Mouse (Mus musculus) kidney, postnatal 10 days (tissue): ENCODE results near the gene Dync2h1.
"Not testable (repeated sequence)": the region's sequence is repeated elsewhere in the genome, so short reads cannot be mapped to it uniquely, and the experiment has no call there.

Experiments
- DNase-seq: peaks from one replicate; pipeline ENCODE4 v3.0.0; 2021; ENCODE audit warnings: mixed read lengths

The Dync2h1 gene

DNA sequence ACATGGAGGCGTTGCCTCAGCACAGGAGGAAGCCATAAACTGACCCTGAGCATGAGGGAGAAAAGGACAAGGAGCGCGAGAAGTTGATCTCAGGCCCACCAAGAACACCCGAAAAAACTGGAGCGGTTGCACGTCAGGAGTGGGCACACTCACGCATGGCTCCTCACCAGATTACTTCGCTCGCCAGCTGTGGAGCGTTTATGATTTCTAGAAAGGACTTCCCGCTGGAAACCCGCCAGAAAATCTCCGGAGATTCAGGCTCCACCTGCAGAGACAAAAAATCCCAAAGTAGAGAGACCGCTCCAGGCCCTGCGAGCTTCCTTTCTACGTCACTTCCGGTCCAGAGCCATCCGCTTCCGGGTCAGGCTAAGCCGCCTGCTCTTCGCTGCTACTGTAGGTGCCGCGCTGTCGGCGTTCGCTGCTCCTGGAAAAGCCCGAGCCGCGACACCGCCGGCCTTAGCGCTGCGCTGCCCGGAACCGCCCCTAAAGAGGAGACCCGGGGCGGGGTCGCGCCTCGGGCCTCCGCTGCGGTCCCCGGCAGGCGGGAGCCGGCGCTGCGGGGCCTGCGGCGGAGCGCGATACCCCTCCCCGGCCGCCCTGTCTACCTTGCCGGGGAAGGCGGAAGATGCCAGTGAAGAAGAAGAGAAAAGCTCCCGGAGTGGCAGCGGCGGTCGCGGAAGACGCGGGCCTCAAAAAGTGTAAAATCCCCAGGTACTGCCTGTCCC is at the start of gene Dync2h1, which contains the start of gene Dcun1d5:
Gene Dync2h1 (minus strand): TSS at position 275 of the 725 bp plus-strand sequence.
Gene Dcun1d5 (plus strand): TSS at position 349 of the 725 bp plus-strand sequence.
- DNase-seq = peak; percentile 97

DNA sequence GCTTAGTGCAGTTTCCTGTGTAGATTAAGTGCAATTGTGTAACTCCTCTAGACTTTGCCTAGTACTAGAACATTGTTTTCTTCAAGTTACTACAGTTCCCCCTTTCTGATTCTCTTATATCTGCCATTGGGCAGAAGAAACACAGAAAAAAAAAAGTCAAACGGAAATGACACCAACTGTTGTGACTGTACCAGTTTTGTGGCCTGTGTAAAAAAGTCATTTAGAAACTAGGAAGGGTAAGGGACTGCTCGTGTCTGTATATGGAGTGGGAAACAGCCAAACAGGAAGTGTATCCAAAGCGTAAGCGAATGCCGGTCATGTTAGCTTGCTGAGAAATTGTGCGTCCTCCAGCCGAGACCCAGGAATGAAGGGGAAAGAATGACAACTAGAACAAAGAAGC is 37.2 kb upstream of the Dync2h1 start:
- DNase-seq = no peak

DNA sequence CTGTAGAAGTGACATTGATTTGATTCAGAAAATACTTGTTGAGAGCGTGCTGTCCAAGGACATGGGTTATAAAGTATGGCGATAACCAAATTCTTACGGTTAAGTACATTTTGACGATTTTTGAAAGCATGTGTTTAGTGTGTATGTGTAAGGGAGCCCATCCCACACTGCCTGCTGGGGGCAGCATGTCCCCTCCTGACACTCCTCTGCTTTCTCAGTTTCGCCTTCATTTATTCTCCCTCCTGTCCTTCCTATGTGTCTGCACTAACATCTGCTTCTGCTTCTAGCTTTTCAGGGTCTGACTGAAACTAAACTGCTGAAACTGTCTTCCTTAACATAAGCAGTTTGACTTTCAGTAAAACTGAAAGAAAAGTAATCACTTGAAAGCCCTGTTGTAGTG is 36.8 kb upstream of the Dync2h1 start:
- peak; percentile 4 for DNase-seq

DNA sequence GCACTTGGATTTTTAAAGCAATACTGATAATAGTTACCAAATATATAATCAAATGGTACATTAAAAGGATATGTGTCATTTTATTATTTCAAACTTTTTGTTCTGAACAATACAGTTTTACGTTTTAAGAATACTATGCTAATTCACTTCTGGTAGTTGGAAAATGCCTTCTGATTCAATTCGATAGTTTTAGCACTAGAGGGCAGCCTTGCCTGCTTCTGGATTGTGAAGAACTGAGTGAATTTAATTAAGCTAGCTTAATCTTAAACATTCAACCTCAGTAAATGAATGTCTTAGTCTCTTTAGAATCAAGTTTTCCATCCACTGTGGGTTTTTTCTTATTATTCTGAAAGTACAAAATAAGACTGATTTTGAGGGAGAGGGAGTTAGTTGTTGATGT is 32.0 kb upstream of the Dync2h1 start:
- DNase-seq = peak; percentile 28

DNA sequence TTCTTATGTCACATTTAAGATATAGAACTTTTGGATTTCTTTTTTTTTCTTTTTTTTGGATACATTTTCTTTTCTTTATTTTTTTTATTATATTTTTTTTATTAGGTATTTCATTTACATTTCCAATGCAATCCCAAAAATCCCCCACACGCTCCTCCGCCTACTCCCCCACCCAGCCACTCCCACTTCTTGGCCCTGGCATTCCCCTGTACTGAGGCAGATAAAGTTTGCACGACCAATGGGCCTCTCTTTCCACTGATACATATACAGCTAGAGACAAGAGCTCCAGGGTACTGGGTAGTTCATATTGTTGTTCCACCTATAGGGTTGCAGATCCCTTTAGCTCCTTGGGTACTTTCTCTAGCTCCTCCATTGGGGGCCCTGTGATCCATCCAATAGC is 6.4 kb upstream of the Dync2h1 start:
- not testable (repeated sequence) for DNase-seq

DNA sequence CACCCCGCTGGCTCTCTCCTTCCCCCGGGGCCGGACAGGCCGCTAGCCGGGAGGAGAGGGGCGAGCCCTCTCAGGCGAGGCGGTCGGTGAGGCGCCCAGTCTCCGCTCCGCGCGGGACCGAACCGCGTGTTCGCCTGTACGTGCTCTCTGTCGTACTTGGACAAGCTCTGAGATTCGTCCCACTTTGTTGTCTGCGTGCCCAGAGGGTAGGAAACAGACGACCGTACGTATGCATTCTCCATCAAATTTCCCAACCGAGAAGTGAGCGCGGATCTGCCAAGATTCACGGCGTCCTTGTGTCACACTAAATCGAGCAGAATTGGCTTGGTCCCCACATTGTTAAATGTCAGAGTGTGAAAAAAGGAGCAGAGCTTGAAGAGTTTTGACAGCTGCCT is 648 bp upstream of the Dync2h1 start:
- DNase-seq = no peak

DNA sequence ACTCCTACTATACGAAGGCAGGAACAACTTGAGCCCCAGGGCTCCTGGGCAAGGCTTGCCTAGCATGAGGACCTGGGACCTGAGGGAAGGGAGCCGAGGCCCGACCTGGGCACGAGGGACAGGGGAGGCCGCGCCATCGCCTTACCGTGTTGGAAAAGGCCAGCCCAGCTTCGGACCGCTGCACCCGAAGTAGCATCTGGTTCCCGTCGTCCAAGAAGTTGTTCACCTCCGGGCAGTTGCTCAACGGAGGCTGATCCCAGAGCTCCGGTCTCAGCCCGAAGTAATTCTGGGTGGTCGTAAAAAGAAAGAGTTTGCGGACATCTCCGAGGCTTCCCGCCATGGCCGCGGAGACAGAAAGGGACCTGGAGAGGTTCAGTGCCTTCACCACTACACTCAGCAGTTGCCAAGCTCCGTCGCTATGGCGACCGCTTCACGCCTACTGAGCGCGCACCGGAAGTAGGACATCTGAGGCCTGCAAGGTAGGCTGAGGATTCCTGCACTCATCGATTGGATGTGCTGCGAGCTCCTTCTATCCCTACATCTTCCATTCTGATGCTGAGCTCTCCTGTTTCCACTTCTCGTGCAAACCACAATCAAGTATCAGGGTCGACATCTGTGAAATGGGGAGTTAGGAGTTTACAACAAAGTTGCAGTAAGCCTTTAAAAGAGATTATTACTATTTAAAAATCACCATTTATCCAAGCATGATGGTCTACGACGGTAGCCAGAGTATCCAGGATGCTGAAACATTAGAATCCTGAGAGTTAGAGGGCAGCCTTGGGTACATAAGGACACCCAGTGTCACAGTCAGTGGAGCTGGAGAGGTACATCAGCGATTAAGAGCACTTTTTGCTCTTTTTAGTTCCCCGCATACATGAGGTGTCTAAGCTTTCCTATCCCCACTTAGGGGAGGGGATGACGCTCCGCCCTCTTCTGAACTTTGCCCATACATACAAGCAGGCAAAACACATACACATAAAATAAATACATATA is 7.3 kb downstream of the Dync2h1 start:
- peak; percentile 93 for DNase-seq

DNA sequence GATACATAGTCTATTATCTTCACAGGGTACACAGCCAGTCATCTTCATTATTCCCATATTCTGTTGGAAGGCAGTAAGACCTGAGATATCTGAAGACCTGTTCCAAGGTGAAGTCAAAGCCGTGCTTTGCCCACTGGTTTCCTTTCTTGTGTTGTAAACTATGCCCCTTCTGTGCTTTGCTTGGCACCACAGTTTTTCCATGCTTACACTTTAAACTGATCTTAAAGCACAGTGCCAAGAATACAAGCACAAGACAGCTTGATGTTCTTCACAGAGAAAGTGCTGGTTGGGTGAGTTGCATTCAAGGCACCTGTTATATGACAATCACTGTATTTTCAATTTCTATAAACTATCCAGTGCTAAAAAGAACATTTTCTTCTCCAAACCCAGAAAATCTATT is 10.5 kb downstream of the Dync2h1 start:
- no peak for DNase-seq

DNA sequence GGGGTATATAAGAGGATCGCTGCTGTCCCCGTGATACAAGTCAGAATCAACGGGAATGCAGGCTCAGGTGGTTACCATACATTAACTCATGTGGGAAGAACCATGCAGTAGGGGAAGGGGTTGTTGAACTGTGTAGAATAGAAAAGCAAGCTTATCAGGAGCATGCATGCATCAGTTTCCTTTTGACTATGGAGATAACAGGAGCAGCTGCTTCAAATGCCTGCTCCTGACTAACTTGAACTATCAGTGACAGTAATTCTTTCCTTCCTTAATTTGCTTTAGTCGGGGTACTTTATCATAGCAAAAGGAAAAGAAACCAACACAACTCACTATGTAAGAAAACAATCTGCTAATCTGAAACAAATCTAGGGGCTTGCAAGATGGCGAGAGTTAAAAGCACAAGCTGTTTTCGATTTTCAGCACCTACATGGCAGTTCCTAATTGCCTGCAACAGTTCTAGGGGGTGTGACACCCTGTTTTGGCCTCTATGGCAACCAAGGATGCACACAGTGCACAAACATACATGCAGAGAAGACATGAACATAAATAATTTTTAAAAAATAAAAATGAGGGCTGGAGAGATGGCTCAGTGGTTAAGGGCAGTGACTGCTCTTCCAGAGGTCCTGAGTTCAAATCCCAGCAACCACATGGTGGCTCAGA is 16.8 kb downstream of the Dync2h1 start:
- no peak for DNase-seq

DNA sequence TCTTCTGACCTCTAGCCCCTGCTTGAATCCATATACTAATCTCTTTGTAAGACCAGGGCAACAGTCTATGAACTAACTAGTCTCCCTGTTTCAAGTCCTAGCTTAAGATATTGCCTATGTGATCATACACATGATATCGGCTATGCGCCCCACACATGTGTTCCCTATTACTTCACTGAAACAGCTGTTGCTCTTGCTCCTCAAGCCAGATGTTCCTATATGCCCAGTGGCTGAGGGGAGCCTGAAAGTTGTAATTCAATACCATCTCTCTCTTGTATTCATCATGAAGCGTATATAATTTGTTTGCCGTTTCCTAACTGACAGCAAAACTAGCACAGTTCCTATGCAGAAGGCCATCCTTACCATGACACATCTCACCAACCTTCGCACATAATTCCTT is 23.6 kb downstream of the Dync2h1 start:
- no peak for DNase-seq

DNA sequence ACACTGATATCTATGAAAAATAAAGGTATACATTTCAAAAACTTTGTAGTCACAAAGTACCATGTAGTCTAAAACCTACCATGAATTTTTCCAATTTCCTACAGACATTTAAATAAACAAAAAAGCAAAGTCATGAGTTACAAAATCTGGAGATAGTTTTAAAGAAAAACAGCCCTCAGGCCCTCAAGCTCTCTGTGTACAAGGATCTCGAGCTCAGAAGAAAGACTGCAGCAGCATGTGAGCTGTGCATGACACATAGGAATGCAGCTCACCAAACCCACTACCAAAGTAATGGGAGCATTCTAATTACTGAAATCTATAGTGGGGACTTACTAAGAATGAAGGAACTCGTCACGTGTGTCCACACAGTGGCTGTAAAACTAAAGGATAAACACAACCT is 24.5 kb downstream of the Dync2h1 start:
- no peak for DNase-seq

DNA sequence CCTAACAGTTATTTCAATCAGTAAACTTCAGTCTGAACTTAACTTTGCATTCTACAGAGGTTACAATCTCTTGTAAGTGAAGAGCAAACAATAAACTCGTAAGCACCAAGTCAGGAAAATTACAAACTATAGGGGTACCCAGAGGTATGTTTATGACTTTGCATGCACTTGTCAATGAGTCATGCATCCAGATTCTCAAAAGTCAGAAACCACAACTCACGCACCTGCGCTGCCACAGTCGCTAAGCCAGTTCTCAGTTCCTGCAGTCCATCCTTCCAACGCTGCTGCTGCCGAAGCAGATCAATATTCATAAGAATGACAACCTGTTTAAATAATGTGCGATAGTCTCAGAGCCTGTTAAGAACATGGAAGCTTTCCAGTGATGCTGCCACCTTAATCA is 25.6 kb downstream of the Dync2h1 start:
- DNase-seq = no peak

DNA sequence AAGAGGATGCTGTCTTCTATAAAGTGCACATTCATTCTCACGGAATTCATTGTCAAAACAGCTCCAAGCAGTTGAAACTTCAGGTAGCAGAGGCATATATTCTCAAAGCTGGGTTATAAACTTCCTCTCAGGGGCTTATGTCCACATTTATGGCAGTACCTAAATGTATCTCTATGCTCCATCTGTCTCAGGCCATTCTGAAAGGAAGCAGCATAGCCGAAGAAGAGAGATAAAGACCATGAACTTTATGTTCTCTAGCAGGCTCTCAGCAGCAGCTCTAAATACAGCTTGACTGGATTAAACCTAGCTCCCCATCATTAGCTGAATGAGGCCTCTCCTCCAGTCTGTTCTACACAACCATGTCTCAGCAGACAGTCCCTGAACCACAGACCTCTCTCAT is 29.9 kb downstream of the Dync2h1 start:
- no peak for DNase-seq

DNA sequence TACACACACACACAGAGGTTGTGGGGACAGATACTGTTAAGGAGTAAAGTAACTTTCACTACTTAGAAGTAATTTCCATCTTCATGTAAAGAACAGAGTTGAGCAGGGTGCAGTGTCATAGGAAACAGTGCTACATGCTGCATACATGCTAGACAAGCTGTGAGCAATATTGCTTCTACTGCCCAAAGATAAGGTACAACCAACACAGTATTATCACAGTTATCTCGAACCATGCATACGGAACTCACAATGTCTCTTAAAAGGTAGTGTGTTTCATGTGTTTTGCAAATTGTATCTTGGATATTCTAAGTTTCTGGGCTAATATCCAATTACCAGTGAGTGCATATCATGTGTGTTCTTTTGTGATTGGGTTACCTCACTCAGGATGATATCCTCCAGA is 61.4 kb downstream of the Dync2h1 start:
- no peak for DNase-seq

DNA sequence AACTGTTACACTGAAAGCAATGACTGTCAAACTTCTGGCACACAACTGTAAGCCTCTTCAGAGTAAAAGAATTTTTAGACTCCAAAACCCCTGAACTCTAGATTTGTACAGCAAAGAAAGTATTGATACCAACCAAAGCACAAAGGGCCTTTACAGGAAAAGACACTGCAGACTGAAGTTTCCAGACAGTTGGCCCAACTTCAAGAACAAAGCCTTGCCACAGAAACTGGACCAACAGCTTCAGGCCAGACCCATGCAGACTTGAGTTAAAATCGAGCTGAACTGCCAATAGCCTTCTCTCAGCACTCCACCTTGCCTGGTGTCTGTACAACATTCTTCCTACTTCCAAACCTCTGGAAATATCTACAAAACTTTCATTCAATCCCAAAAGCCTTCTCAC is 74.1 kb downstream of the Dync2h1 start:
- DNase-seq = no peak

DNA sequence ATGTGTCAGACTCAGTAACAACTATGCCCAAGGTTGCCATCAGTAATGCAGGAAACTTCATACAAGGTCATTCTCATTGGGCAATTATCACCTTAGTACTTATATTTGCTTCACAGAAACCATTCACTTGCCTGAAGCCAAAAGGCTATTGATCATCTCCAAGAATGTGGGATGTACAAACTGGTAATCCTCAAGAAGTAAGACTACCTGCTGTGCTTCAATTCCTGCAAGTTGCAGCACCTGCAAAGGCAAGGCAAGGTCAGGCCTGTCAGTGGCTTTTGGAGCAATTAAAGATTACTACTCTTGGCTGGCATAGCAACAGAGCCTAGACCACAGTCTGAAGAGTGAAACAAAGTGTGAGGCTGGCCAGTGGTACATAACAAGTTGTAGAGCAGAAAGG is 82.9 kb downstream of the Dync2h1 start:
- DNase-seq = no peak

DNA sequence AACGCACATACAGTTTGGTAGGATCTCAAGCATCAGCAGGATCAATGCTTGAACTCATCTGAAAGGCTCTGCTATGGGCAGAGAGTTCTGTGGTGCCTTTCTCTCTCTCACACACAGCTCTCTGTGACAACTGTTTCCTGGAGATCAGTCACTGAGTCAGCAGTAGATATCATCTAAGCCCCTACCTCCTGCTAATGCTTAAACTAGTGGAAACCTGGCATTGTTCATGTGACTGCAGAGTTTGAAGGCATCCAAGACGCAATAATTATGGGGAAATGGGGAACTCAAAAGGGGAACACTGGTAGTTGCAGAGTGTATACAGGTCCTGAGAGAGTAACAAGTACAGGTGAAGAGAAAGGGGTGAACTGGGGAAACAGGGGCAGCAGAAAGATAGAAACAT is 109.6 kb downstream of the Dync2h1 start:
- no peak for DNase-seq

DNA sequence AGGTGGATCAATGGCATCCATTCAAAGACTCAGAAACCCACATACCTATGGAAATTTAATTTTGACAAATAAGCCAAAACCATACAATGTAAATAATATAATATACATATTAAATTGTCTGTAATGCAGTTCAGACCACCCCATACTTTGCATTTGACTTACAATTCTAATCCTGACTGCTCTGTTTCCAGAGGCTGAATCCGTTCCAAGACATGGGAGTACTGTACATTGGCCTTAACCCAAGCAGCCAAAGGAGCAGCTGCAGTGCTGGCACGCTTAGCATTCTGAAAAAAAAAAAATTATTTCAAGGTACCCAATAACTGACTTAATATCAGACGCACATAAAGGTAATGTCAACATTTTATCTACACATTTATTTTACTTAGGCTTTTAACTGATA is 113.4 kb downstream of the Dync2h1 start:
- DNase-seq = no peak

DNA sequence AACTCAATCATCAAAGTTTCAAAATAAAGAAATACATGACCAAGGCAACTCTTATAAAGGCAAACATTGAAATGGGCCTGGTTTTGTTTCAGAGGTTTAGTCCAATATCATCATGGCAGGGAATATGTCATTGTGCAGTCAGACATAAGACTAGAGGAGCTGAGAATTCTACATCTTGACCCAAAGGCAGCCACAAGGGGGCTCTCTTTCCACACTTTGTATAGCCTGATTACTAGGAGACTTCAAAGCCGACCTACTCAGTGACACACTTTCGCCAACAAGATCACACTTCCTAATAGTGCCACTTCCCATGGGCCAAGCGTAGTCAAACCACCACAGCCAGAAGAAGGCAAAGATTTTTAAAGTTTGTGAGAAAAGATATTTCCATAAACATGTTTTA is 133.7 kb downstream of the Dync2h1 start:
- DNase-seq = peak; percentile 41

DNA sequence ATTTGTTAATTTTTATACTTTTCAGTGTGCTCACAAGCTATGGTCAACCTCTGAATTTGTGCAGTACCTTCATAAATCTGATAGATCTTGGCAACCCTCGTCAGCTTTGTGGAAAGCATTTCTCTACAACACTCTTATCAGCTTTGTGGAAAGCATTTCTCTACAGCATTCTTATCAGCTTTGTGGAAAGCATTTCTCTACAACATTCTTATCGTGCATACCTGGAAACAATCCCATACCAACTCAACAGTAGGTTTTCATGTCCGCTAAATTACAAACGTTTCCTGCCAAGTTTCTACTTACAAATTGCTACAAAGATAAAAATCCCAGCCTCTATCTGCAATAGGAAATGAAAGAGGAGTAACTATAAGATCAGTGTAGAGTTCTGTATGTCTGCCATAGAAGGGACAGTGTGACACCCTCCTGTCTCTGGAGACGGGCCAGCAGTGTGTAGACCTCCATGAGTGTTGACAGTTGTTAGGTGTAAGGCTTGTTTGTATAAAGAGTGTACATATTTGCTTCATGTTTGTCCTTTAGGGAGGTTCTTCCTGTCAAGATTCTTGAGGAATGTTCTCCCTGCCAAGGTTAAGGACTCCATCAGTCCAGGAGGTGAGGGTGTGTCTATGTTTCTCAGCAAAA is 141.5 kb downstream of the Dync2h1 start:
- DNase-seq = no peak

DNA sequence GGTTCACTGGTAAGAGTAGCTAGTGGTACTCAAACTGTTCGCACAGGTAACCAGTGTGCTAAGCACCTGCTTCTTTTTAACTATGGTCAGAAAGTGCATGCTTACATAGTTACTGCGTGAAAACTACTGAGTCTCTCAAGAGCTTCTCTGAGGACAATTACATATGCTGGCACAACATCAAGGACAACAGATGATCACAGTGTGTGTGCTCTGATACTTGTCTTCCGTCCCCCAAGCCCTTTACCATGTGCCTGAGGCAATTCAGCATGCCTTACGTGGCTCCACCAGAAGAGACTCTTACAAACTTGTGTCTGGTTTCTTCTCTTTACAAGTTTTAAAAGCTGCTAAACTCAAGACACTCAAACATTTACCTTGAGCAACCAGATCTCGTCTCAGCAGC is 143.0 kb downstream of the Dync2h1 start:
- no peak for DNase-seq

DNA sequence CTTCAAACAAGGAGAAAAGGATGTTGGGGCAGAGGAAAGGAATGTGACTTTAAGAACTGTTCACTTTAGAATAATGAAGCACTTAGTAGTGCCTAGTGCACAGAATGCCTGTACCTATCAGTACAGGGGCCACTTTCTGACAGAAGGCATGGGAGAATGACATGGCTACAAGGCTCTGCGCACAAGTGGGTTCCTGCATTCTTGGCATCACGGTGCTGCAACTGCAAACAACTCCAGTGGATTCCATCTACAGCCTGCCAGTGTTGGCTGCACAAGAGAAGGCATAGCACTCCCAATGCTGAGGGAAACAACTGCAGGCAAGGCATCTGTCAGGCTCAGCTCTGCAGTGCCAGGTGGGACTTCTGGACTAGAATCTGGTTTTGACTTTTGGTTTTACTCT is 151.7 kb downstream of the Dync2h1 start:
- DNase-seq = no peak

DNA sequence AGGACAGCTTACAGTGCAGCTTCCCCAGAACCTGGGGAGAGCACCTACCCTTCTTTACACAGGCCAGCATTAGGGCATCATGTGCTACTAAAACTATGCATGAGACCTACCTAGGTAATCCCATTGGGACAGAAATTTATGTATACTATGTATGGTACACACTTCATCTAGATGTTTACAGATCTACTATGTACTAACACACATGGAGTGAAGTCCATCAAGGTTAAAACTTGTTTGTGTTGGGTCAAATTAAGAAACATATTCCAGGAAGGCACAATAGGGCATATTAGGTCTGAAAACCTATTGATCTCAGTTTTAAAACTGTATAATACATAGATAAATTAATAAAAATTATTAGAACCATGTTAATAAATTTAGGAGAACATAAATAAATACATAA is 168.6 kb downstream of the Dync2h1 start:
- no peak for DNase-seq
